In the genomic region with DNA sequence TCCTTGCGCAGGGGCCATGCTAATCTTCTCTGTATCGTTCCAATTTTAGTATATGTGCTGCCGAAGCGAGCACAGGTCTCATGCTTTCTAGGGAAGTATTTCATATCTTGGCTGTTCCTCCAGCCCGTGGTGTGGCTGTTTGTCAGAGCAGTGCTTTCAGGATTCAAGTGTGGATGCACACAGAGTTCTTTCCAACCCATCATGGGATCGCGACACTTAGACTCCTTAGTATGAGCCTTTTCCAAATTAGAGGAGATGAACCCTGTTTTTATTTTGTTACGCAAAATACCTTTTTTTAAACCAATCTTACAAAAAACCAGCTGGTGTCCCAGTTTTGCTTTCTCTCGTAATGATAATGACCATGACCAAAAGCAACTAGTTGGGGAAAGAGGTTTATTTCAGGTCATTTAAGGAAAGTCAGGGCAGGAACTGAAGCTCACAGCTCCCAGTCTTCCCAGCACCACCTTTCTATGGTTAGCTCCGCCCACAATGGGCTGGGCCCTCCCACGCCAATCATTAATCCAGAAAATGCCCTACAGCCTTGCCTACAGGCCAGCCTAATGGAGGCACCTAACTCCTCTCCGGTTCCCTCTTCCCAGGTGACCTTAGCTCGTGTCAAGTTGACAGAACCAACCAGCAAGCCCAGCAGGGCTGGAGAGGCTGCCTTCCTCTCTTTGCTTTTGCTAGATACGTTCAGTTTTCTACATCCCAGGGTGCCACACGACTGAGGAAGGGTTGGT, we compare ENCODE assay signal across 10 mouse cellular contexts. TPM values are rescaled to one million over a fixed set of nuclear protein-coding genes. Genes with fewer than 3 reads are reported as not detected.
DNase-seq lines count a peak whose midpoint lies in the region; ATAC-seq and TF ChIP-seq lines count a peak whose summit lies in the region.
"Had no signal": no experiment of that assay in that cellular context is flagged by ENCODE, and none has a peak within 500 bp of the region (broad histone marks: within the 10 kb centered on the region; RNA-seq: fewer than 3 reads in every experiment).

No protein-coding gene starts in this region.

- no peak overlapping the region for H3K4me2 ChIP-seq in limb, embryonic 15.5 days
- H3K4me2 ChIP-seq in heart, embryonic 11.5 days: no peak overlapping the region
- H3K4me2 ChIP-seq: heart, embryonic 15.5 days had no signal

- no peaks in the 10 kb centered on the region for H3K36me3 ChIP-seq in kidney, adult 2 months (ENCODE audit: control insufficient read depth, insufficient read depth, low read length)
- no peaks in the 10 kb centered on the region for H3K36me3 ChIP-seq in limb, embryonic 15.5 days
- H3K36me3 ChIP-seq in heart, embryonic 11.5 days (ENCODE audit: control insufficient read depth, insufficient read depth, low read length): no peaks in the 10 kb centered on the region
- H3K36me3 ChIP-seq: heart, embryonic 15.5 days; limb, embryonic 12.5 days had no signal

- H3K9ac ChIP-seq in limb, embryonic 15.5 days: no peak overlapping the region
- no peak overlapping the region for H3K9ac ChIP-seq in heart, embryonic 11.5 days (ENCODE audit: low read depth, low read length)
- H3K9ac ChIP-seq: heart, embryonic 15.5 days; limb, embryonic 12.5 days had no signal

- no peak overlapping the region for H3K4me3 ChIP-seq in kidney, adult 2 months (ENCODE audit: insufficient read depth, low read depth, low read length)
- H3K4me3 ChIP-seq in limb, embryonic 15.5 days: no peak overlapping the region
- no peak overlapping the region for H3K4me3 ChIP-seq in heart, embryonic 11.5 days (ENCODE audit: low read depth, low read length)
- H3K4me3 ChIP-seq: heart, embryonic 15.5 days; layer of hippocampus, adult 2 months; limb, embryonic 12.5 days had no signal

- TF ChIP-seq CTCF in kidney, adult 2 months (conservative IDR thresholded peaks at IDR 0.05; ENCODE audit: insufficient read depth, insufficient read length, low read depth, low read length): no peak

- peak; percentile 82 for DNase-seq in ZHBTc4 (ENCODE audit: low read depth, low spot score)
- peak; percentile 73 for DNase-seq in kidney, adult 2 months
- DNase-seq in lung, postnatal 36 days: peak; percentile 64
- no peak for DNase-seq in retina, postnatal 1 day
- DNase-seq in right cerebral cortex, postnatal 10 days (ENCODE audit: low spot score in 2 of 2): no peak

- peak overlapping the region; percentile 66 for H3K27ac ChIP-seq in kidney, adult 2 months (ENCODE audit: insufficient read depth, low read depth, low read length)
- 0 out of 2 replicates have a peak overlapping the region, but pooled peaks have one; percentile 61 for H3K27ac ChIP-seq in limb, embryonic 15.5 days
- no peak overlapping the region for H3K27ac ChIP-seq in heart, embryonic 11.5 days (ENCODE audit: low read depth, low read length)
- H3K27ac ChIP-seq: heart, embryonic 15.5 days; layer of hippocampus, adult 2 months; limb, embryonic 12.5 days had no signal

- ATAC-seq in limb, embryonic 15.5 days (ENCODE audit: insufficient number of reproducible peaks, low FRiP score, low TSS enrichment, low read depth): 0 out of 2 replicates have a peak, but pooled peaks have one; percentile 30
- no peak for ATAC-seq in heart, embryonic 11.5 days (replicated peaks; ENCODE audit: insufficient number of reproducible peaks, low FRiP score, low TSS enrichment)

- H3K9me3 ChIP-seq in limb, embryonic 15.5 days: no peaks in the 10 kb centered on the region
- no peaks in the 10 kb centered on the region for H3K9me3 ChIP-seq in heart, embryonic 11.5 days (replicated peaks; ENCODE audit: control insufficient read depth, low read length)
- H3K9me3 ChIP-seq: heart, embryonic 15.5 days; limb, embryonic 12.5 days had no signal

- peaks cover 15% of the 10 kb centered on the region; the same call in 1 of the 2 replicates for H3K4me1 ChIP-seq in kidney, adult 2 months (ENCODE audit: control insufficient read depth, insufficient read depth, low read length)
- H3K4me1 ChIP-seq in limb, embryonic 15.5 days: peaks cover 14% of the 10 kb centered on the region
- H3K4me1 ChIP-seq in heart, embryonic 11.5 days (ENCODE audit: control insufficient read depth, insufficient read depth, low read length): no peaks in the 10 kb centered on the region

- no peaks in the 10 kb centered on the region for H3K27me3 ChIP-seq in kidney, adult 2 months (replicated peaks; ENCODE audit: control insufficient read depth, insufficient read depth, low read length)
- no peaks in the 10 kb centered on the region for H3K27me3 ChIP-seq in limb, embryonic 15.5 days
- no peaks in the 10 kb centered on the region for H3K27me3 ChIP-seq in heart, embryonic 11.5 days (ENCODE audit: control insufficient read depth, insufficient read depth, low read length)
- H3K27me3 ChIP-seq: heart, embryonic 15.5 days; limb, embryonic 12.5 days had no signal

- TF ChIP-seq POLR2A in kidney, adult 2 months (IDR thresholded peaks at IDR 0.05; ENCODE audit: low read depth, low read length): no peak

- WGBS in kidney, adult 2 months: 62% methylated on average over 15 of the region's 15 CpGs
- 80% methylated on average over 15 of the region's 15 CpGs for WGBS in limb, embryonic 15.5 days
- WGBS in heart, embryonic 11.5 days (ENCODE audit: insufficient replicate concordance): 73% methylated on average over 15 of the region's 15 CpGs

RNA-seq across cellular contexts. Expression of a gene that starts 33.2 kb away (rescaled TPM):
- polyA plus RNA-seq in kidney, adult 2 months (2012; rRNA removed): 36.7 and 37.2 TPM in 2 replicates
- polyA plus RNA-seq in limb, embryonic 15.5 days (2015; fragmentation: Nextera tagmentation; extraction: Ambion mirVana): 69.8 and 72.6 TPM in 2 replicates
- 2.5 and 4.1 TPM in 2 replicates for polyA plus RNA-seq in heart, embryonic 11.5 days (2014; fragmentation: Nextera tagmentation; extraction: Ambion mirVana)

RNA-seq across cellular contexts. Expression of a gene that starts 48.1 kb away (rescaled TPM):
- polyA plus RNA-seq in kidney, adult 2 months (2012; rRNA removed): 21.9 and 22.9 TPM in 2 replicates
- 40.2 and 43.8 TPM in 2 replicates for polyA plus RNA-seq in limb, embryonic 15.5 days (2015; fragmentation: Nextera tagmentation; extraction: Ambion mirVana)
- polyA plus RNA-seq in heart, embryonic 11.5 days (2014; fragmentation: Nextera tagmentation; extraction: Ambion mirVana): 54.7 and 62.2 TPM in 2 replicates

Comparison
In these comparisons a context has a peak if more than half of its experiments do, and no peak if none do; other contexts are left out.
1. DNase-seq: peak in ZHBTc4 (single experiment), kidney, adult 2 months (single experiment) and lung, postnatal 36 days (single experiment); none in retina, postnatal 1 day (single experiment) and right cerebral cortex, postnatal 10 days (0 of 2).